Mouse (Mus musculus) large intestine, adult 2 months (tissue): Measurements from ENCODE around the gene Notch3. TPM values are rescaled to one million over a fixed set of nuclear protein-coding genes. Genes with fewer than 3 reads are reported as not detected.
"Not testable (repeated sequence)": the region's sequence is repeated elsewhere in the genome, so short reads cannot be mapped to it uniquely, and the experiment has no call there.

Experiments
- DNase-seq: peaks from one replicate; pipeline ENCODE4 v3.0.0-alpha.2; 2012; ENCODE audit warnings: low read depth, low spot score
- WGBS: fragments of 180-500 bp; shearing (Covaris S2); methylation state at CpG from one replicate; pipeline ENCODE4 v1.1.7; 2018; 5-methylcytosine and 5-hydroxymethylcytosine counted together
- polyA plus RNA-seq: library from polyadenylated mRNA; depleted of rRNA; stranded (reverse); fragments of >200 nt; gene quantifications from 2 replicates; pipeline ENCODE4 v1.2.3, GENCODE M21; 2012; rRNA removed

Notch3 gene
- polyA plus RNA-seq: 2.5 and 4.9 TPM in 2 replicates

- DNase-seq: no peak
- WGBS: 3% methylated on average over 39 of the region's 39 CpGs
Measured at GRCm38 (mm10) chr17:32166687-32167086, at the start of gene Notch3. Gene Notch3, minus strand, starts transcription at chr17:32166852.

GRCm38 (mm10) chr17:32215587-32215986, 48.9 kb upstream of the Notch3 start:
- not testable (repeated sequence) for DNase-seq
- WGBS: 70% methylated on average over 4 of the region's 4 CpGs

- 97% methylated on average over 6 of the region's 6 CpGs for WGBS
- not testable (repeated sequence) for DNase-seq
Measured at GRCm38 (mm10) chr17:32211554-32211953, 44.9 kb upstream of the Notch3 start.

- DNase-seq: no peak
Measured at GRCm38 (mm10) chr17:32209752-32210151, 43.1 kb upstream of the Notch3 start.

GRCm38 (mm10) chr17:32209144-32209543, 42.5 kb upstream of the Notch3 start:
- no peak for DNase-seq
- 74% methylated on average over 6 of the region's 6 CpGs for WGBS

More at GRCm38 (mm10) chr17:32209752-32210151, 43.1 kb upstream of the Notch3 start:
- 31% methylated on average over 3 of the region's 3 CpGs for WGBS

GRCm38 (mm10) chr17:32207586-32208245, 41.1 kb upstream of the Notch3 start:
- no peak for DNase-seq
- 64% methylated on average over 5 of the region's 5 CpGs for WGBS

- no peak for DNase-seq
- 73% methylated on average over 3 of the region's 3 CpGs for WGBS
Measured at GRCm38 (mm10) chr17:32205345-32205744, 38.7 kb upstream of the Notch3 start.

GRCm38 (mm10) chr17:32202972-32203371, 36.3 kb upstream of the Notch3 start:
- no peak for DNase-seq
- WGBS: 78% methylated on average over 3 of the region's 3 CpGs

GRCm38 (mm10) chr17:32201086-32201485, 34.4 kb upstream of the Notch3 start:
- 77% methylated on average over 5 of the region's 5 CpGs for WGBS
- no peak for DNase-seq

GRCm38 (mm10) chr17:32199796-32200195, 33.1 kb upstream of the Notch3 start:
- 87% methylated on average over 2 of the region's 2 CpGs for WGBS
- no peak for DNase-seq

GRCm38 (mm10) chr17:32197156-32197555, 30.5 kb upstream of the Notch3 start:
- 87% methylated on average over 14 of the region's 14 CpGs for WGBS
- DNase-seq: no peak

- DNase-seq: no peak
- WGBS: 83% methylated on average over 5 of the region's 5 CpGs
Measured at GRCm38 (mm10) chr17:32195725-32196124, 29.1 kb upstream of the Notch3 start.

- no peak for DNase-seq
- 85% methylated on average over 5 of the region's 5 CpGs for WGBS
Measured at GRCm38 (mm10) chr17:32193010-32193409, 26.4 kb upstream of the Notch3 start.

- peak; percentile 58 for DNase-seq
- WGBS: 8% methylated on average over 5 of the region's 5 CpGs
Measured at GRCm38 (mm10) chr17:32189850-32190249, 23.2 kb upstream of the Notch3 start.

- no peak for DNase-seq
- WGBS: 11% methylated on average over 42 of the region's 42 CpGs
Measured at GRCm38 (mm10) chr17:32188863-32189636, 22.4 kb upstream of the Notch3 start, which contains the start of gene Ephx3. Gene Ephx3, minus strand, starts transcription at chr17:32189549.

GRCm38 (mm10) chr17:32183017-32183416, 16.4 kb upstream of the Notch3 start:
- no peak for DNase-seq
- 51% methylated on average over 8 of the region's 8 CpGs for WGBS

- 75% methylated on average over 11 of the region's 11 CpGs for WGBS
- DNase-seq: no peak
Measured at GRCm38 (mm10) chr17:32179621-32180491, 13.2 kb upstream of the Notch3 start.

- no peak for DNase-seq
- 88% methylated on average over 4 of the region's 4 CpGs for WGBS
Measured at GRCm38 (mm10) chr17:32176919-32177318, 10.3 kb upstream of the Notch3 start.

GRCm38 (mm10) chr17:32173166-32173565, 6.5 kb upstream of the Notch3 start:
- DNase-seq: no peak
- WGBS: 73% methylated on average over 7 of the region's 7 CpGs

- no peak for DNase-seq
- 89% methylated on average over 2 of the region's 2 CpGs for WGBS
Measured at GRCm38 (mm10) chr17:32172485-32172884, 5.8 kb upstream of the Notch3 start.
